Mouse (Mus musculus) olfactory bulb, adult 2 months (tissue): Measurements from ENCODE around the gene Ctsw.

ENCODE experiments used
- CTCF ChIP-seq: fragments of 200-500 bp; IDR thresholded peaks from 2 replicates; pipeline ENCODE4 v1.5.1; 2012; ENCODE audit warnings: low read depth, mild to moderate bottlenecking, low read length, moderate library complexity; ENCODE audit not compliant: insufficient read depth
- POLR2A ChIP-seq: fragments of 200-500 bp; IDR thresholded peaks from 2 replicates; pipeline ENCODE4 v1.6.1; 2012; ENCODE audit warnings: mild to moderate bottlenecking, low read depth, low read length, moderate library complexity; ENCODE audit not compliant: insufficient read depth

GRCm38 (mm10) chr19:5475069-5475714 lies 6.9 kb upstream of the Ctsw start:
- TF ChIP-seq CTCF, result no peak
- no peak for TF ChIP-seq POLR2A
